Mouse (Mus musculus) lung, postnatal 0 days (tissue): ENCODE data around the gene Pp2d1. TPM values are rescaled to one million over a fixed set of nuclear protein-coding genes. Genes with fewer than 3 reads are reported as not detected.
A peak's percentile ranks its signal among the peaks of the same experiment; 100 is the strongest.
"Not testable (repeated sequence)": the region's sequence is repeated elsewhere in the genome, so short reads cannot be mapped to it uniquely, and the experiment has no call there.

ENCODE experiments used
- ATAC-seq: fragments of 200-750 bp; cut with Nextera tagmentation; 2 replicates; pipeline ENCODE4 v1.8.0; 2017; ENCODE audit warnings: moderate library complexity
- DNase-seq: peaks from one replicate; pipeline ENCODE4 v3.0.0-alpha.2; 2016; ENCODE audit warnings: low spot score
- H3K27ac ChIP-seq: fragments of 300-500 bp; sonication (generic); 2 replicates; pipeline ENCODE4 v1.5.1; 2014; ENCODE audit warnings: antibody characterized with exemption, mild to moderate bottlenecking, low read length, mixed read lengths
- H3K27me3 ChIP-seq: fragments of 300-500 bp; sonication (generic); replicated peaks from 2 replicates; pipeline ENCODE4 v1.6.1; 2014; ENCODE audit warnings: low read length, mixed read lengths; ENCODE audit not compliant: insufficient read depth
- H3K36me3 ChIP-seq: fragments of 300-500 bp; sonication (generic); 2 replicates; pipeline ENCODE4 v1.6.1; 2014; ENCODE audit warnings: low read length, mixed read lengths; ENCODE audit not compliant: insufficient read depth
- H3K4me1 ChIP-seq: fragments of 300-500 bp; sonication (generic); 2 replicates; pipeline ENCODE4 v1.6.1; 2014; ENCODE audit warnings: antibody characterized with exemption, low read depth, low read length, mixed read lengths; ENCODE audit not compliant: insufficient read depth
- H3K4me2 ChIP-seq: fragments of 300-500 bp; sonication (generic); replicated peaks from 2 replicates; pipeline ENCODE4 v1.6.1; 2014; ENCODE audit warnings: low read depth, mild to moderate bottlenecking, low read length, moderate library complexity, mixed read lengths
- H3K4me3 ChIP-seq: fragments of 300-500 bp; sonication (generic); 2 replicates; pipeline ENCODE4 v1.5.1; 2014; ENCODE audit warnings: low read depth, low read length
- H3K9ac ChIP-seq: fragments of 300-500 bp; sonication (generic); replicated peaks from 2 replicates; pipeline ENCODE4 v1.6.1; 2014; ENCODE audit warnings: low read depth, mild to moderate bottlenecking
- H3K9me3 ChIP-seq: fragments of 300-500 bp; sonication (generic); 2 replicates; pipeline ENCODE4 v1.6.1; 2016; ENCODE audit warnings: low read length, mixed read lengths
- CTCF ChIP-seq: IDR thresholded peaks from 2 replicates; pipeline ENCODE4 v1.5.1; 2016; ENCODE audit warnings: antibody characterized with exemption, mild to moderate bottlenecking
- EP300 ChIP-seq: IDR thresholded peaks from 2 replicates; pipeline ENCODE4 v1.6.1; 2016; ENCODE audit warnings: antibody characterized with exemption, mild to moderate bottlenecking, control low read depth
- WGBS: fragments of 180-500 bp; shearing (Covaris S2); extraction: QIAGEN DNeasy Blood & Tissue Kit; methylation state at CpG from one replicate; pipeline ENCODE4 v1.1.7; 2014; 5-methylcytosine and 5-hydroxymethylcytosine counted together
- polyA plus RNA-seq: library from polyadenylated mRNA; unstranded; fragments of >200 nt; fragmentation: Nextera tagmentation; extraction: Ambion mirVana; gene quantifications from 2 replicates; pipeline ENCODE4 v1.2.1, GENCODE M21; 2015

The Pp2d1 gene
- polyA plus RNA-seq, 1 experiment from 2014 or later = 0.27 TPM

- DNase-seq (no peak), ATAC-seq (no peak)
- no peak overlapping the region for H3K4me2 ChIP-seq
- no peaks in the 10 kb centered on the region for H3K9me3 ChIP-seq
- H3K4me1 ChIP-seq = peaks cover 10% of the 10 kb centered on the region
- H3K27ac ChIP-seq = no peak overlapping the region
- TF ChIP-seq EP300 (no peak), CTCF (peak; percentile 51)
- no peaks in the 10 kb centered on the region for H3K36me3 ChIP-seq
- no peak overlapping the region for H3K4me3 ChIP-seq
- no peaks in the 10 kb centered on the region for H3K27me3 ChIP-seq
- no peak overlapping the region for H3K9ac ChIP-seq
- 49% methylated on average over 4 of the region's 4 CpGs for WGBS
Observed at GRCm38 (mm10) chr17:53573019-53573556, 33.8 kb upstream of the Pp2d1 start.

- not testable (repeated sequence) for ATAC-seq, H3K4me2 ChIP-seq, H3K27me3 ChIP-seq, H3K9ac ChIP-seq, H3K9me3 ChIP-seq, H3K4me3 ChIP-seq, H3K36me3 ChIP-seq, DNase-seq
- Histone ChIP-seq H3K27ac (peak overlapping the region; percentile 73; the same call in 1 of the 2 replicates), H3K4me1 (peaks cover 12% of the 10 kb centered on the region)
- WGBS = 86% methylated on average over 5 of the region's 5 CpGs
Observed at GRCm38 (mm10) chr17:53570932-53571331, 31.7 kb upstream of the Pp2d1 start.

GRCm38 (mm10) chr17:53570361-53570875 is 31.2 kb upstream of the Pp2d1 start:
- peak overlapping the region; percentile 52; the same call in 1 of the 2 replicates for H3K4me2 ChIP-seq
- H3K9ac ChIP-seq = no peak overlapping the region
- H3K36me3 ChIP-seq = no peaks in the 10 kb centered on the region
- H3K27me3 ChIP-seq = no peaks in the 10 kb centered on the region
- H3K27ac ChIP-seq = peak overlapping the region; percentile 73
- WGBS = 25% methylated on average over 10 of the region's 10 CpGs
- no peak for ATAC-seq
- 0 out of 2 replicates have a peak overlapping the region, but pooled peaks have one; percentile 24 for H3K4me3 ChIP-seq
- DNase-seq = peak; percentile 64
- no peaks in the 10 kb centered on the region for H3K9me3 ChIP-seq
- TF ChIP-seq CTCF (no peak), EP300 (no peak)
- peaks cover 13% of the 10 kb centered on the region for H3K4me1 ChIP-seq

GRCm38 (mm10) chr17:53569829-53570228 is 30.6 kb upstream of the Pp2d1 start:
- no peaks in the 10 kb centered on the region for H3K36me3 ChIP-seq
- H3K27me3 ChIP-seq = no peaks in the 10 kb centered on the region
- H3K27ac ChIP-seq = peak overlapping the region; percentile 73
- H3K9ac ChIP-seq = no peak overlapping the region
- peaks cover 13% of the 10 kb centered on the region for H3K4me1 ChIP-seq
- peak; percentile 82 for DNase-seq
- ATAC-seq = no peak
- 10% methylated on average over 6 of the region's 6 CpGs for WGBS
- H3K9me3 ChIP-seq = no peaks in the 10 kb centered on the region
- TF ChIP-seq EP300 (peak; percentile 56), CTCF (no peak)
- H3K4me3 ChIP-seq = peak overlapping the region; percentile 24; the same call in 1 of the 2 replicates
- peak overlapping the region; percentile 52 for H3K4me2 ChIP-seq

- no peak for DNase-seq
- Histone ChIP-seq H3K4me2 (peak overlapping the region; percentile 96), H3K27me3 (no peaks in the 10 kb centered on the region), H3K27ac (0 out of 2 replicates have a peak overlapping the region, but pooled peaks have one; percentile 94), H3K4me3 (peak overlapping the region; percentile 91; the same call in 1 of the 2 replicates), H3K9ac (0 out of 2 replicates have a peak overlapping the region, but pooled peaks have one; percentile 84), H3K4me1 (peaks cover 13% of the 10 kb centered on the region), H3K36me3 (no peaks in the 10 kb centered on the region), H3K9me3 (no peaks in the 10 kb centered on the region)
- TF ChIP-seq CTCF (peak; percentile 4; the same call in 1 of the 2 replicates), EP300 (no peak)
- 38% methylated on average over 8 of the region's 8 CpGs for WGBS
- ATAC-seq = no peak
Observed at GRCm38 (mm10) chr17:53568734-53569386, 29.6 kb upstream of the Pp2d1 start.

GRCm38 (mm10) chr17:53568118-53568517 is 28.9 kb upstream of the Pp2d1 start:
- Histone ChIP-seq H3K4me1 (peaks cover 13% of the 10 kb centered on the region), H3K27ac (peak overlapping the region; percentile 94), H3K4me2 (peak overlapping the region; percentile 96), H3K27me3 (no peaks in the 10 kb centered on the region), H3K4me3 (peak overlapping the region; percentile 91), H3K9ac (peak overlapping the region; percentile 84), H3K9me3 (no peaks in the 10 kb centered on the region), H3K36me3 (no peaks in the 10 kb centered on the region)
- TF ChIP-seq EP300 (no peak), CTCF (no peak)
- under 1% methylated on average over 15 of the region's 15 CpGs for WGBS
- DNase-seq (peak; percentile 93), ATAC-seq (peak; percentile 71)
